Mouse (Mus musculus) 3T3-L1 (cell line): ENCODE measurements at regions not wholly inside any gene's neighbourhood (a gene's known extent, or its start where the extent isn't known, plus 50 kb on each side); places are given as distances from the start of the nearest gene placed in this dataset.

Experiments
- DNase-seq: peaks from one replicate; pipeline ENCODE4 v3.0.0-alpha.2; 2015; ENCODE audit warnings: low read depth, low spot score

- DNase-seq = no peak
Observed at GRCm38 (mm10) chr3:34466312-34466711, 183.9 kb upstream of the Sox2 start.

GRCm38 (mm10) chr3:34465040-34465831 is 185.0 kb upstream of the Sox2 start:
- DNase-seq = no peak

GRCm38 (mm10) chr3:34458766-34459165 is 191.4 kb upstream of the Sox2 start:
- no peak for DNase-seq

- peak; percentile 57 for DNase-seq
Observed at GRCm38 (mm10) chr3:34457821-34458220, 192.4 kb upstream of the Sox2 start.

- no peak for DNase-seq
Observed at GRCm38 (mm10) chr3:34456488-34457433, 193.4 kb upstream of the Sox2 start.

GRCm38 (mm10) chr3:34454026-34454624 is 196.1 kb upstream of the Sox2 start:
- no peak for DNase-seq

- DNase-seq = peak; percentile 52
Observed at GRCm38 (mm10) chr3:34445354-34445753, 204.9 kb upstream of the Sox2 start.

- DNase-seq = no peak
Observed at GRCm38 (mm10) chr3:34444802-34445201, 205.4 kb upstream of the Sox2 start.

GRCm38 (mm10) chr3:34443731-34444628 is 206.2 kb upstream of the Sox2 start:
- DNase-seq = peak; percentile 75

- DNase-seq = peak; percentile 68
Observed at GRCm38 (mm10) chr3:34443307-34443706, 206.9 kb upstream of the Sox2 start.

- no peak for DNase-seq
Observed at GRCm38 (mm10) chr3:34441792-34442191, 208.4 kb upstream of the Sox2 start.

GRCm38 (mm10) chr3:34441266-34441665 is 208.9 kb upstream of the Sox2 start:
- DNase-seq = no peak

- no peak for DNase-seq
Observed at GRCm38 (mm10) chr3:34434901-34435300, 215.3 kb upstream of the Sox2 start.

- peak; percentile 21 for DNase-seq
Observed at GRCm38 (mm10) chr3:34427967-34428366, 222.2 kb upstream of the Sox2 start.

GRCm38 (mm10) chr3:34427495-34427894 is 222.7 kb upstream of the Sox2 start:
- no peak for DNase-seq

GRCm38 (mm10) chr3:34426955-34427354 is 223.2 kb upstream of the Sox2 start:
- DNase-seq = no peak

- DNase-seq = no peak
Observed at GRCm38 (mm10) chr3:34411915-34412306, 238.3 kb upstream of the Sox2 start.

- DNase-seq = no peak
Observed at GRCm38 (mm10) chr3:34411142-34411914, 238.9 kb upstream of the Sox2 start.

GRCm38 (mm10) chr3:34403586-34403985 is 246.6 kb upstream of the Sox2 start:
- no peak for DNase-seq

GRCm38 (mm10) chr3:34391275-34391674 is 258.9 kb upstream of the Sox2 start:
- DNase-seq = no peak
